Mouse (Mus musculus) cerebellum, adult 18-20 months (tissue): ENCODE measurements around the gene Nlgn3.

Source experiments
- DNase-seq, 2 experiments: peaks; one replicate each; pipeline ENCODE4 v3.0.0; 2021

The Nlgn3 gene

GRCm38 (mm10) chrX:101299055-101299454, at the start of gene Nlgn3:
Gene Nlgn3, plus strand, starts transcription at chrX:101299168.
- peak; percentile 59 to 64 for DNase-seq

DNA sequence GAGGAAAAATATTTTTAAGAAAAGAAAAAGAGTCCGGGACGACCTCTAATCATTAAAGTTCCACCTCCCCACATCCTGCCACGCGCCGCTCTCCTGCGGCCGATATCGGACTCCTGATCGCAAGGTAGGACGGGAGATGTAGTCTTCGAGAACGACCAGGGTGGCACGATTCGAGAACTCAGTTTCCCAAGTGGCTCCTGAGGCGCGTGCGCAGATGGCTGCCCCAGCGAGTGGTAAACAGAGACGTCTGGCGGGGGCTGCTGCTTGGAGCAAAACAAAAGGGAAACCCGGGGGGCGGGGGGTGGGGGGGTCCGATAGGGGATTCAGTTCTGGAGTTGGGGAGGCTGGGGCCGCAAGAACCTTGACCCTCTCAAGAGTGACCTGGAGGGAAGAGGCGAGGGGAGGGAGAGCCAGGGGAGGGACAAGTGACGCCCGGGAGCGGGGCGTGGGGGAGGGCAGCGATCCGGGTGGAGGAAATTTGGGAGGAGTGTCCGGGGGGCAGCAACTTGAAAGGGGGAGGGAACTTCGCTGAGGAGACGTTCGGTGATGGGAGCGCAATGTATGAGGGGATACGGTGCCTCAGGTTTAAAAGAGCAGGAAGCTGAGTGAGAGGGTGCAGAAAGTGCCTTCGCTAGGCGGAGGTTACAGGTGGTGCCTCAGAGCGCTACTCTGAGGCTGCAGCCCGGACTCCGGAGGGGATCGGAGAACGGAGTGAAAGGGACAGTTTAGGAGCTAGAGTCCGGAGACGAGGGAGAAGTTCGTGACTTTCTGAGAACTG, 44.8 kb upstream of the Nlgn3 start, which contains the start of gene Foxo4:
TSS of gene Foxo4 (plus strand) at position 577 of the 778 bp plus-strand sequence.
- peak; percentile 86 to 91 for DNase-seq

GRCm38 (mm10) chrX:101254740-101255139, 44.2 kb upstream of the Nlgn3 start:
- DNase-seq: no peak

DNA sequence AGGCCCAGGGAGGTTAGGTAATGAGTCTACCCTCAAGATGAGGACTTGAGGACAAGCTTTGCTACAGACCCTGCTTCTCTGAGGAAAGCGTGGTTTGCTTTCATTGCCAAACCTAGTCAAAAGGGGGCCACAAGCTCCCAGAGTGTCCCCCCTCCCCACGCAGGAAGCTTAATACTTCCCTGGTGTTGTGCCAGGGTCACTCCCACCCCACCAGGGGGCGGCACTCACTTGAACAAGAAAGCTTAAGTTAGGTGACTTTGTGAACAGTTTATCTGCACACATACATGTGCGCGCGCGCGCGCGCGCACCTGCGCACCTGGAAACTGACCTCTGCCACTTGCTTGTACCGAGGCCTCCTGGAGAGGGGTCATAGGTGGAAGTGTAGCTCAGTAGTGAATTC, 42.4 kb upstream of the Nlgn3 start:
- no peak for DNase-seq

- DNase-seq: no peak
These were observed 38.3 kb upstream of the Nlgn3 start for GRCm38 (mm10) chrX:101260441-101261325.

- no peak for DNase-seq
These were observed 35.1 kb upstream of the Nlgn3 start, which contains the start of gene Gm614 for GRCm38 (mm10) chrX:101263892-101264291. Gene Gm614, minus strand, starts transcription at chrX:101263992.

DNA sequence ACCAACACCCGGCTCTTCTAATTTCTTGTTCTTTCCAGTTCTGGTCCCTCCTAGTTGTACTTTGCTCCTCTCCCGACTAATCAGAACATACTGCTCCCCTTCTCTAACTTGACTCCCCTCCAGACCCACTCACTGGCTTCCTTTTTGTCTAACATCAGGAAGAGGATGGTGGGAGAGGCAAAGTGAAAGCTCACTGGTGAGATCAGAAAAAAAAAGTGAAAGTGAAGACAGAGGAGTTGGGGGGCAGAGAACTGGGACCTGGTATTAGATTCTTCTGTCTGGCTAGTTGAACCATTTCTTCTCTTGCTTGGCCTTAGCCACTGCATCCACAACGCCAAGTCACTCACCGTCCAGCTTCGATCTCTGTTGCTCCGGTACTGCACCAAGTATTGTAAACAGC, 32.3 kb upstream of the Nlgn3 start:
- no peak for DNase-seq

- no peak for DNase-seq
These were observed 30.8 kb upstream of the Nlgn3 start, which contains the start of gene Il2rg for GRCm38 (mm10) chrX:101268025-101268754. Gene Il2rg, minus strand, starts transcription at chrX:101268255.

- no peak for DNase-seq
These were observed 30.2 kb upstream of the Nlgn3 start, which contains the start of gene Gm20489 for GRCm38 (mm10) chrX:101268755-101269124. Gene Gm20489, minus strand, starts transcription at chrX:101269023.

- DNase-seq: no peak
These were observed 25.6 kb upstream of the Nlgn3 start for GRCm38 (mm10) chrX:101273410-101273809.

GRCm38 (mm10) chrX:101273875-101274738, 24.9 kb upstream of the Nlgn3 start, which contains the start of gene Med12:
Gene Med12, plus strand, starts transcription at chrX:101274030.
- peak; percentile 86 to 91 for DNase-seq

- DNase-seq: no peak
These were observed 16.2 kb upstream of the Nlgn3 start for GRCm38 (mm10) chrX:101282813-101283212.

- peak; percentile 58 to 68 for DNase-seq
These were observed 13.4 kb upstream of the Nlgn3 start for GRCm38 (mm10) chrX:101285534-101285933.

- DNase-seq: no peak
These were observed 12.9 kb upstream of the Nlgn3 start for GRCm38 (mm10) chrX:101285953-101286670.

DNA sequence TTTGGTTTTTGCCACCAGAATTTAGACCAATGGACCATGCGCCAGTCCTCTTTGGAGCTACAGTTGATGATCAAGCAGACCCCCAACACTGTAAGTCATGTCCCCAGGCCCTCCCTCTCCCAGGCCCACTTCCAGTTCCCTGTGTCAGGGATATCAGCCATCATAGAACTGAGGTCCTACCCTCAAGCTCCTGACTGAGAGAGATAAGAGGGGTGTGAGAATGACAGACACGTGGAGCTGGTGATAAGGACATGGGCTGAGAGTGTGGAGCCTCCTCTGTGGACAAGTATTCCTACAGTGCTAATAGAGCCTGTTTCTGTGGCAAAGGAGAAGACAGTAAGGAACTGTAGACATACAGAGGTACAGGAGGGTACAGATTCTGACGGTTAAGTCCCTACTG, 11.4 kb upstream of the Nlgn3 start:
- no peak for DNase-seq

DNA sequence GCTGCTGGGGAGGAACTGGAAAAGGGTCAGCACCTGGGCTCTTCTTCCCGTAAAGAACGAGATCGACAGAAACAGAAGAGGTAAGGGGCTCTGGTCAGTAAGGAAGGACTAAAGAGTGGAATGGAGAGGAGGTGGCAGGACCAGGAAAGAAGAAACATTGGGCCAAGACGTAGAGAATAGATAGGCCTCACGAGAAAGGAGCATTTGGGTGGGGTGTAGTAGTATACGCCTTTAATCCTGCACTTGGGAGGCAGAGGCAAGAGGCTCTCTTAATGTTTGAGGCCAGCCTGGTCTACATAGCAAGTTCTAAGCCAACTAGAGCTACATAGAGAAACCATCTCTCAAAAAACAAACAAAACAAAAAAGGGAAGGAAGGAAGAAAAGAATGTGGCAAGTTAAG, 10.5 kb upstream of the Nlgn3 start:
- DNase-seq: no peak

DNA sequence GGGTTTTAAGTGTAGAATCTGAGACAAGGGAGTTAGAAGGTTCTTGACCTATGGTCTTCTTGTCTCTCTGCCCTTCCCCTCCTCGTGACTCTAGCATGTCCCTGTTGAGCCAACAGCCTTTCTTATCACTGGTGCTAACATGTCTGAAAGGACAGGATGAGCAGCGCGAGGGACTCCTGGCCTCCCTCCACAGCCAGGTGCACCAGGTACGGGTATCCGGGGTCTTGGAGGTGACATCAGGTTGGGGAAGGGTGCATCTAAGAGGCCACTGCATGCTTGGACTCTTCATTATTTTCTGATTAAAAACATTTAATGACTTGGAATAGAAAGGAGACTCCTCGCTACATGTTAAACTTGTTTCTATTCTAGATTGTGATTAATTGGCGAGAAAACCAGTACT, 9.9 kb upstream of the Nlgn3 start:
- DNase-seq: no peak

DNA sequence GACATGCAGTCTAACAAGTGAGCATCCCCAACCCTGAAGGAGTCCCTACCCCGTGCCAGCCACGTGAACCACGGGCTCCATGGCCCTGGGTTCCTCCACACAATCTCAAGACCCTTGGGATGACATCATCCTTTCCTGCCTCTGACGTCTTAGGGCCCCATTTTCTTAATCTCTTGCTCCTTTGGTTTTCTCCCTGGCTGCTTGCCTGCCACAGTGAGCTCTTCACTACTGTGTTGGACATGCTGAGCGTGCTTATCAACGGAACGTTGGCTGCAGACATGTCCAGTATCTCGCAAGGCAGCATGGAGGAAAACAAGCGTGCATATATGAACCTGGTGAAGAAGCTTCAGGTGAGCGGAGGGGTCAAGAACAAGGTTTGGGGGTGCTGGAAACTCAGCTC, 8.9 kb upstream of the Nlgn3 start:
- no peak for DNase-seq

- no peak for DNase-seq
These were observed 782 bp downstream of the Nlgn3 start for GRCm38 (mm10) chrX:101299473-101300426.
